Mouse (Mus musculus): ENCODE results near the gene Snrpd3. TPM values are rescaled to one million over a fixed set of nuclear protein-coding genes. Genes with fewer than 3 reads are reported as not detected.
"Not testable (repeated sequence)": the region's sequence is repeated elsewhere in the genome, so short reads cannot be mapped to it uniquely, and the experiment has no call there.

Snrpd3 gene
- total RNA-seq (2014; rRNA removed; ENCODE audit: low replicate concordance) (10.8 and 10.9 TPM in 2 replicates), polyA plus RNA-seq (2015; fragmentation: Nextera tagmentation; extraction: Ambion mirVana) (65.4 and 68.5 TPM in 2 replicates)

GRCm38 (mm10) chr10:75517073-75517757 is at the start of gene Snrpd3:
Gene Snrpd3 (plus strand): TSS chr10:75517551.
- peaks cover 22% of the 10 kb centered on the region for H3K4me1 ChIP-seq (ENCODE audit: control insufficient read depth, insufficient read depth)
- H3K4me2 ChIP-seq (ENCODE audit: low read depth, low read length): peak within 1 kb of the TSS; percentile 87
- peak within 1 kb of the TSS; percentile 85 for H3K9ac ChIP-seq (replicated peaks; ENCODE audit: low read depth, low read length)
- TF ChIP-seq CTCF (IDR thresholded peaks at IDR 0.05; ENCODE audit: low read depth): no peak
- TF ChIP-seq EP300 (IDR thresholded peaks at IDR 0.05; ENCODE audit: low read depth): no peak; the same call in 1 of the 2 replicates
- H3K27ac ChIP-seq (ENCODE audit: low read depth): peak within 1 kb of the TSS; percentile 100
- ATAC-seq (ENCODE audit: insufficient read depth, low read depth) (peak; percentile 94), DNase-seq (ENCODE audit: low spot score) (peak; percentile 99)
- H3K4me3 ChIP-seq (ENCODE audit: low read depth, low read length): peak within 1 kb of the TSS; percentile 69
- WGBS: under 1% methylated on average over 32 of the region's 52 CpGs
- H3K9me3 ChIP-seq (replicated peaks; ENCODE audit: control insufficient read depth, low read length): no peaks in the 10 kb centered on the region
- no peaks in the 10 kb centered on the region for H3K27me3 ChIP-seq (ENCODE audit: control insufficient read depth, insufficient read depth, low read length)
- peaks cover 29% of the 10 kb centered on the region for H3K36me3 ChIP-seq (replicated peaks; ENCODE audit: control insufficient read depth, insufficient read depth, low read length)

GRCm38 (mm10) chr10:75473411-75473810 is 43.9 kb upstream of the Snrpd3 start:
- Histone ChIP-seq H3K27me3 (ENCODE audit: control insufficient read depth, insufficient read depth, low read length) (no peaks in the 10 kb centered on the region), H3K36me3 (replicated peaks; ENCODE audit: control insufficient read depth, insufficient read depth, low read length) (no peaks in the 10 kb centered on the region), H3K4me1 (ENCODE audit: control insufficient read depth, insufficient read depth) (no peaks in the 10 kb centered on the region), H3K9me3 (replicated peaks; ENCODE audit: control insufficient read depth, low read length) (no peaks in the 10 kb centered on the region), H3K27ac (ENCODE audit: low read depth) (no peak overlapping the region), H3K4me2 (ENCODE audit: low read depth, low read length) (no peak overlapping the region), H3K9ac (replicated peaks; ENCODE audit: low read depth, low read length) (no peak overlapping the region), H3K4me3 (ENCODE audit: low read depth, low read length) (no peak overlapping the region)
- ATAC-seq (ENCODE audit: insufficient read depth, low read depth) (no peak), DNase-seq (ENCODE audit: low spot score) (no peak)
- TF ChIP-seq EP300 (IDR thresholded peaks at IDR 0.05; ENCODE audit: low read depth): no peak
- no peak for TF ChIP-seq CTCF (IDR thresholded peaks at IDR 0.05; ENCODE audit: low read depth)
- WGBS: 73% methylated on average over 8 of the region's 8 CpGs

- H3K9ac ChIP-seq (replicated peaks; ENCODE audit: low read depth, low read length): no peak overlapping the region
- H3K27me3 ChIP-seq (ENCODE audit: control insufficient read depth, insufficient read depth, low read length): no peaks in the 10 kb centered on the region
- H3K4me1 ChIP-seq (ENCODE audit: control insufficient read depth, insufficient read depth): no peaks in the 10 kb centered on the region
- H3K4me2 ChIP-seq (ENCODE audit: low read depth, low read length): no peak overlapping the region
- DNase-seq (ENCODE audit: low spot score): no peak
- no peaks in the 10 kb centered on the region for H3K9me3 ChIP-seq (replicated peaks; ENCODE audit: control insufficient read depth, low read length)
- 29% methylated on average over 5 of the region's 5 CpGs for WGBS
- no peak overlapping the region for H3K27ac ChIP-seq (ENCODE audit: low read depth)
- TF ChIP-seq EP300 (IDR thresholded peaks at IDR 0.05; ENCODE audit: low read depth): no peak
- no peak for TF ChIP-seq CTCF (IDR thresholded peaks at IDR 0.05; ENCODE audit: low read depth)
- ATAC-seq (ENCODE audit: insufficient read depth, low read depth): no peak
- no peaks in the 10 kb centered on the region for H3K36me3 ChIP-seq (replicated peaks; ENCODE audit: control insufficient read depth, insufficient read depth, low read length)
- H3K4me3 ChIP-seq (ENCODE audit: low read depth, low read length): no peak overlapping the region
Observed at GRCm38 (mm10) chr10:75474571-75474970, 42.8 kb upstream of the Snrpd3 start.

- 52% methylated on average over 4 of the region's 6 CpGs for WGBS
- H3K9ac ChIP-seq (replicated peaks; ENCODE audit: low read depth, low read length); H3K27me3 ChIP-seq (ENCODE audit: control insufficient read depth, insufficient read depth, low read length); DNase-seq (ENCODE audit: low spot score); H3K4me2 ChIP-seq (ENCODE audit: low read depth, low read length); H3K27ac ChIP-seq (ENCODE audit: low read depth); ATAC-seq (ENCODE audit: insufficient read depth, low read depth); H3K4me3 ChIP-seq (ENCODE audit: low read depth, low read length); H3K4me1 ChIP-seq (ENCODE audit: control insufficient read depth, insufficient read depth); H3K9me3 ChIP-seq (replicated peaks; ENCODE audit: control insufficient read depth, low read length); H3K36me3 ChIP-seq (replicated peaks; ENCODE audit: control insufficient read depth, insufficient read depth, low read length): not testable (repeated sequence)
Observed at GRCm38 (mm10) chr10:75475139-75475850, 42.1 kb upstream of the Snrpd3 start.

GRCm38 (mm10) chr10:75477034-75477433 is 40.3 kb upstream of the Snrpd3 start:
- TF ChIP-seq EP300 (IDR thresholded peaks at IDR 0.05; ENCODE audit: low read depth) (no peak), CTCF (IDR thresholded peaks at IDR 0.05; ENCODE audit: low read depth) (no peak)
- no peak for DNase-seq (ENCODE audit: low spot score)
- H3K36me3 ChIP-seq (replicated peaks; ENCODE audit: control insufficient read depth, insufficient read depth, low read length): no peaks in the 10 kb centered on the region
- no peak for ATAC-seq (ENCODE audit: insufficient read depth, low read depth)
- H3K27me3 ChIP-seq (ENCODE audit: control insufficient read depth, insufficient read depth, low read length): no peaks in the 10 kb centered on the region
- H3K9me3 ChIP-seq (replicated peaks; ENCODE audit: control insufficient read depth, low read length): no peaks in the 10 kb centered on the region
- H3K9ac ChIP-seq (replicated peaks; ENCODE audit: low read depth, low read length): no peak overlapping the region
- H3K4me2 ChIP-seq (ENCODE audit: low read depth, low read length): no peak overlapping the region
- H3K27ac ChIP-seq (ENCODE audit: low read depth): no peak overlapping the region
- no peaks in the 10 kb centered on the region for H3K4me1 ChIP-seq (ENCODE audit: control insufficient read depth, insufficient read depth)
- 66% methylated on average over 9 of the region's 9 CpGs for WGBS
- H3K4me3 ChIP-seq (ENCODE audit: low read depth, low read length): no peak overlapping the region
